Mouse (Mus musculus): ENCODE data around the gene Irf3. TPM values are rescaled to one million over a fixed set of nuclear protein-coding genes. Genes with fewer than 3 reads are reported as not detected.
A peak's percentile ranks its signal among the peaks of the same experiment; 100 is the strongest.
"Not testable (repeated sequence)": the region's sequence is repeated elsewhere in the genome, so short reads cannot be mapped to it uniquely, and the experiment has no call there.

The Irf3 gene
- polyA plus RNA-seq, 1 experiment from 2014 or later: 92.6 TPM

DNA sequence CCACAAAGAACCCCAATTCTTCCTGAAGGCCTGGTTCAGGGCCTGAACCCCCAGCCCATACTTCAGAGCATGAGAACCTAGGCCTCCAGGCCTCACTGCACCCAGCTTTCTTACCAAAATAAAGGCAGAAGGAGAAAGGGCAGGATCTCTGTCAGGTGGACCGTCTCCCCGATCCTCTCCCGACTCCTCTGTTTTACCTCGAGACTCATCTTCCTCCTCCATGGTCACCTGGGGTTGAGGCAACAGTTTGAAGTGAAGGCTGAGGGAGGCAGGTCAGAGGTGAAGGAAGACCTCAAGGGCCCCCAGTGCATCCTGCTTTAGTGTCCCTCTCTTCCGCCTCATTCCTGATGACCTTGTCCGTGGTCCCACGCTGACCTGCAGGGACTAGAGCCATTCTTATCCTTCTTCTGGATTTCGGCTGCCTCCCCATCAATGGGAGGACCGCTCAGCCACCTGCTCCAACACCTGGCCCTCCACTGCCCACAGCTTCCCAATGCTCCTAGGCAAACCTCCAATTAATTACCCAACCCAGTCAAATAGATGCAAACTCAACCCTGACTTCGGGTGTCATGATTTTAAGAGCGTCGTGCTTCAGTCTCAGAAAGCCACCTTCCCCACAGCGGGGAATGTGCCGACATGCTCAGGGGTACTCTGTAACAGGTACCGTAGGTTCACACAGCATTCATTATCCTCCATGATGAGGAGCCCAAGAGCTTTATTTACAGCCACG lies 16.1 kb downstream of the Irf3 start:
- peaks cover 50% of the 10 kb centered on the region for H3K36me3 ChIP-seq
- WGBS: 89% methylated on average over 16 of the region's 16 CpGs
- no peak overlapping the region; the same call in 1 of the 2 replicates for H3K9ac ChIP-seq
- peaks cover 20% of the 10 kb centered on the region for H3K4me1 ChIP-seq
- no peak overlapping the region for H3K4me3 ChIP-seq
- H3K27ac ChIP-seq: no peak overlapping the region
- no peaks in the 10 kb centered on the region for H3K9me3 ChIP-seq
- H3K27me3 ChIP-seq: no peaks in the 10 kb centered on the region
- ATAC-seq (ENCODE audit: borderline replicate concordance, extremely low read depth, low FRiP score, low TSS enrichment): no peak
- H3K4me2 ChIP-seq: no peak overlapping the region

DNA sequence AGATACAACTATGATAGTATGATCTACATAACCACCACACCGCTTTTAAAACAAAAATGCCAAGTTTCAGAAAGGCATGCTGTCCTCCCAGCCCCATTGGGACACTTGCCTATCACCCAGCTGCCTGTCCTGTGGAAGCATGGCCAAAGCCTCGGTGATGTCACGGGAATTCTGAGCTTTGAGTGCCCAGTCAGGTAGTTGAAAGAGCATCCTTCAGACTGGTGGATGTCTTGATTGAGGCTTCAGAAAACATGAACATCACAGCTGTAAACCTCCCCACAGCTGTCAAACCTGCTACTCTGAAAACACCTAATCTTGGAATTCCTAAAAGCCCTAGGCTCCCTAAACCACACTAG lies 16.6 kb downstream of the Irf3 start:
- Histone ChIP-seq H3K27ac (no peak overlapping the region), H3K4me1 (peaks cover 25% of the 10 kb centered on the region), H3K9ac (no peak overlapping the region; the same call in 1 of the 2 replicates), H3K27me3 (no peaks in the 10 kb centered on the region), H3K9me3 (no peaks in the 10 kb centered on the region), H3K4me3 (no peak overlapping the region), H3K4me2 (no peak overlapping the region), H3K36me3 (peaks cover 46% of the 10 kb centered on the region)
- no peak for ATAC-seq (ENCODE audit: borderline replicate concordance, extremely low read depth, low FRiP score, low TSS enrichment)
- WGBS: 89% methylated on average over 3 of the region's 3 CpGs

DNA sequence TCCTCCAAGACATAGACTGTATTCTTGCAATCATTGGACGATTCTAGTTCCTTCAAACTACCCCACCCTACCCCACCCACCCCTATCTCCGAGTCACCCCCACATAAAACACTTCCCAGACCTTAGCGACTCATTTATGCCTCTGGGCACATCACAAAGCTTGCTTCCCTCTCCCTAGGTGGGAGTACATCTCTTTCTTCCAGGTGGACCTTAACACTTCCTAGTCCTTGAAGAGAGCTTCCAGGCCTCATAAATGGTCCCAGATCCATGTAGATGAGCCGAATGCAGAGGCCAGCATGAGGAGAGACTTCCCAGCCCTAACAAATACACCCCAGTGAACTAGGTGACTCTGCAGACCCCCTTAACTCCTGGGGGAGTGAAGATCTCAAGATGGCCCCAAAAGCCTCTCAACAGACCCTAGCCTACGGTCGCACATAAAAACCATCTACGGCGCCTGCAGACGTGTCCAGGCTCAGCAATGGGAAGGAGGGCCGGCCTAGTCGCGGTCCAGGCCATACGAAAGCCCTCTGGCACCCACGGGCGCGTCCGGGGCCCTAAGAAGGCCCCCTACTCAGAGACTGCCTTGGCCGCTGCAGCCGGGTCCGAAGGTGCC lies 18.0 kb downstream of the Irf3 start:
- Histone ChIP-seq H3K4me2 (peak overlapping the region; percentile 87), H3K4me1 (peaks cover 35% of the 10 kb centered on the region), H3K27ac (peak overlapping the region; percentile 100), H3K27me3 (0 out of 2 replicates have a peak, but pooled peaks cover 2% of the 10 kb centered on the region), H3K9me3 (no peaks in the 10 kb centered on the region), H3K36me3 (peaks cover 32% of the 10 kb centered on the region), H3K9ac (peak overlapping the region; percentile 98), H3K4me3 (peak overlapping the region; percentile 98)
- WGBS: under 1% methylated on average over 20 of the region's 20 CpGs
- no peak for ATAC-seq (ENCODE audit: borderline replicate concordance, extremely low read depth, low FRiP score, low TSS enrichment)

DNA sequence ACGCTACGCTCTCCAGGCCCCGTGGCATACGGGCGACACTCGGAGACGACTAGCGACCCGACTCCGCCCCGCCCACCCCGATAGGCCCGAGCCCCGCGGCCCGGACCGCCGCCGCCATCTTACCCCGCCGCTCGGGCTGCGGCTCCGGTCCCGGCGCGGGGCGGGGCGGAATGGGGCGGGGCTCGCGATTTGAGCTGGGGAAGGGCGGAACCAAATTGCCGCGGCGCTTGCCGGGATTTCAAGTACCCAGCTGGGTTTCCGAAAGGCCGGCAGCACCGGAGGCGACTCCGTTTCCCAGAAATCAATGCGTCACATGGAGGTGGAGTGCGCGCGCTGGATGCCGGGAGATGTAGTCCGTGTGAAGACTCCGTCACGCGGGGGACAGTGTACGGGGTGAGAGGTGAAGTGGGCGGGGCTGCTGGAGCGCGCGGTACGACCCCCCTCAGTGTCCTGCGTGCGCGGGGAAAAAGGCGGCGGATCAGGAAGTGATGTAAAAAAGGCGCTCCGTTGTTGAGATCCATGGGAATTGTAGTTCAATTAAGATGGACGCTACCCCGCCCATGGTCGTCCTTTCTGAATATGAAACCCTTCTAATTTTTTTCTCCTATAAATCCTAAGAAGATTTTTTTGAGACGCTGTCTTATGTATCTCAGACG lies 18.6 kb downstream of the Irf3 start, which contains the start of gene Scaf1:
Scaf1 (minus strand) TSS at position 407 of the 656 bp plus-strand sequence.
- Histone ChIP-seq H3K4me3 (peak within 1 kb of the TSS; percentile 98), H3K4me2 (peak within 1 kb of the TSS; percentile 87), H3K4me1 (peaks cover 35% of the 10 kb centered on the region), H3K27me3 (0 out of 2 replicates have a peak, but pooled peaks cover 5% of the 10 kb centered on the region), H3K36me3 (peaks cover 27% of the 10 kb centered on the region), H3K9me3 (no peaks in the 10 kb centered on the region), H3K9ac (peak within 1 kb of the TSS; percentile 98), H3K27ac (peak within 1 kb of the TSS; percentile 100)
- WGBS: under 1% methylated on average over 69 of the region's 69 CpGs
- peak; percentile 87 for ATAC-seq (ENCODE audit: borderline replicate concordance, extremely low read depth, low FRiP score, low TSS enrichment)

DNA sequence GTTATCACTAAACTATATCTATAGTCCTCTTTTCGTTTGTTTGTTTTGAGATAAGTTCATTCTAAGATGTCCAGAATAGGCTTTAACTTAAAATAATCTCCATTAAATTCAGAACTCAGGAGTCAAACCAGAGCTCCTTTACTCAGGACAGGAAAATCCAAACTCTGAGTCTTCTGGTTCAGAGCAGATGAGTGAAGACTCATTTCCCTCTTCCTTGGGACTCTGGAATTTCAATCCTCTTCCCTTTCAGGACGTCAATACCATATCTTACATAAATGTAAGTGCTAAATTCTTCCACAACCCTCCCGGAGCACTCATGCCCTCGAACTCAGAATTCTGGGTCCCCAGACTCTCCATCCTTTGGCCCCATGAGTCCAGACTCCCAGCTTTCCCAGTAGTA lies 19.3 kb downstream of the Irf3 start:
- Histone ChIP-seq H3K4me3 (peak overlapping the region; percentile 98), H3K27ac (peak overlapping the region; percentile 100), H3K4me2 (peak overlapping the region; percentile 87), H3K36me3 (peaks cover 21% of the 10 kb centered on the region), H3K4me1 (peaks cover 35% of the 10 kb centered on the region), H3K9ac (peak overlapping the region; percentile 57), H3K9me3 (no peaks in the 10 kb centered on the region), H3K27me3 (0 out of 2 replicates have a peak, but pooled peaks cover 5% of the 10 kb centered on the region)
- under 1% methylated on average over 4 of the region's 4 CpGs for WGBS
- no peak for ATAC-seq (ENCODE audit: borderline replicate concordance, extremely low read depth, low FRiP score, low TSS enrichment)

DNA sequence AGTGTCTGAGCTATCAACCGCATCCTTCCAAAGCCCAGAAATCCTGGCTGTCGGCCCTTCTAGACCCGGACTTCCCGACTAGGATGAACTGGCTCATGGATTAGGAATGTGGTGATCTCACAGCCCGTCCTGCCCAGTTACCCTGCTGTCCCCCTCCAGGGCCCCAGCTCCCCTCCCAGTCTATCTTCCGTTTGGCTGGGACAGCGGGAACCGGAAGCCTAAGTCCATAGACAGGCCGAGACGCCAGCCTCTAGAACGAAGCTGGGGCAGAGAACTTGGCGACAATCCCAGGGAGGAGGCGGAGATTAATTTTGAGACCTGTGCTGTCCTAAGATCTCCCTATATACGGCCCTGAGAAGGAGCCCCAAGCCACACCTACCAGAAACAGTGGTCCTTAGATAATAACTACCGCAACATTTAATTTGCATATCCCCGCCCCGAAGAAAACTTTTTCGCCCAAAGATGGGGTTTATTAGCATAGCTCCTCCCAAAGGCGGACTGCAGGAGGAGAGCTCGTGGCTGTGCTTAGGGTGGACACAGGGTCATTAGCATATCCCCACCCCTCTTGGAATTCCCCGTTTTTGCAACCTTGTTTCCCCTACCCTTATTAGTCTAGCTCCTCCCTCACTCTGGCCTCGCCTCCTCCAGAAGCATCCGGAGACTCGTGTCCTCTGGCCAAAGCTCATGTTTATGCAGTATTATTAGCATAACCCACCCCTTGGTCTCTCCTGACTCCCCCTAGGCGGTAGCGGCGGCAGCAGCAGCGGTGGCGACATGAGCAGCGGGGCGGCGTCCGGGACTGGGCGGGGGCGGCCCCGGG lies 20.0 kb downstream of the Irf3 start, which contains the start of gene Rras:
Rras (plus strand) TSS at position 720 of the 820 bp plus-strand sequence.
- H3K36me3 ChIP-seq: peaks cover 14% of the 10 kb centered on the region
- H3K27ac ChIP-seq: peak within 1 kb of the TSS; percentile 100
- peak within 1 kb of the TSS; percentile 98 for H3K4me3 ChIP-seq

DNA sequence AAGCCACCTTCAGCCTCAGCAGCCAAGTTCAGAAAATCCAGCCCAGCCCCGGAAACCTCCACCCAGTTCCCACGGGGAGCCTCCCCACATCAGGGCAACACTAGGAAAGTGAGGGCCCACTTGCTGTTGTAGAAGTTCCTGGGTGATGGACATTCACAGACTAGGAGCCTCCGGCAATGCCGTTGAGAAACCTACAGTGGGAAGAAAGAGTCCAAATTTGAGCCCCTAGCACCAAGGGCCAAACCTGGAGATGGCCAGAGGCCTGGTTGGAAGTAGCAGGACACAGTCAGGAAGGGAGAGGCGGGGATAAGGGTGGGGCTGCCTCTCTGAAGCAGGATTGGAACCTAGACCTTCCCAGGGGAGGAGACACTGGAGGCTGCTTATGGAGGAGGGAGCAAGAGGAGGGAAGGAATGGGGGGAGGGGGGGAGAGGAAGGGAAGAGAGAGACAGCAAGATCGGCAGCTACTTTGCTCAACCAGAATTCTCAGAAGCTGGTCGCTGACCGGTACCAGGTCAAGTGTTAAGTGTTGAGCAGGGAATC lies 21.7 kb downstream of the Irf3 start:
- peak overlapping the region; percentile 98 for H3K4me3 ChIP-seq
- 20% methylated on average over 8 of the region's 8 CpGs for WGBS
- no peaks in the 10 kb centered on the region for H3K9me3 ChIP-seq
- peaks cover 29% of the 10 kb centered on the region for H3K4me1 ChIP-seq
- H3K9ac ChIP-seq: peak overlapping the region; percentile 8; the same call in 1 of the 2 replicates
- H3K27ac ChIP-seq: peak overlapping the region; percentile 100
- no peak for ATAC-seq (ENCODE audit: borderline replicate concordance, extremely low read depth, low FRiP score, low TSS enrichment)
- H3K4me2 ChIP-seq: peak overlapping the region; percentile 87
- 0 out of 2 replicates have a peak, but pooled peaks cover 5% of the 10 kb centered on the region for H3K27me3 ChIP-seq
- H3K36me3 ChIP-seq: no peaks in the 10 kb centered on the region

More for the DNA sequence above, 20.0 kb downstream of the Irf3 start, which contains the start of gene Rras:
- Histone ChIP-seq H3K27me3 (0 out of 2 replicates have a peak, but pooled peaks cover 5% of the 10 kb centered on the region), H3K9ac (peak within 1 kb of the TSS; percentile 68), H3K9me3 (no peaks in the 10 kb centered on the region), H3K4me2 (peak within 1 kb of the TSS; percentile 87), H3K4me1 (peaks cover 35% of the 10 kb centered on the region)
- peak; percentile 92 for ATAC-seq (ENCODE audit: borderline replicate concordance, extremely low read depth, low FRiP score, low TSS enrichment)
- under 1% methylated on average over 35 of the region's 36 CpGs for WGBS

DNA sequence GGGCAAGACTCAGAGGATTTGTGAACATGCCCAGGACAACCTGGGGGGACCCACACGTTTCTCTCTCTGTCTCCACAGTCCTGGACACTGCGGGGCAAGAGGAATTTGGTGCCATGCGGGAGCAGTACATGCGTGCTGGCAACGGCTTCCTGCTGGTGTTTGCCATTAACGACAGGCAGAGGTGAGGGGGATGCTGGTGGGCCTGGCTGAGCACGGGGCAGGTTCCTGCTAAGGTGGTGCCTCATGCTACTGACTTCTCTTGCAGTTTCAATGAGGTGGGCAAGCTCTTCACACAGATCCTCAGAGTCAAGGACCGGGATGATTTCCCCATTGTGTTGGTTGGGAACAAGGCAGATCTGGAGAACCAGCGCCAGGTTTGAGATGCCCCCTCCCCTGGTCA lies 22.8 kb downstream of the Irf3 start:
- Histone ChIP-seq H3K4me1 (peaks cover 20% of the 10 kb centered on the region), H3K27me3 (0 out of 2 replicates have a peak, but pooled peaks cover 5% of the 10 kb centered on the region), H3K9ac (no peak overlapping the region), H3K27ac (no peak overlapping the region), H3K4me2 (no peak overlapping the region), H3K4me3 (no peak overlapping the region), H3K9me3 (no peaks in the 10 kb centered on the region), H3K36me3 (no peaks in the 10 kb centered on the region)
- ATAC-seq (ENCODE audit: borderline replicate concordance, extremely low read depth, low FRiP score, low TSS enrichment): no peak
- WGBS: 60% methylated on average over 9 of the region's 9 CpGs

DNA sequence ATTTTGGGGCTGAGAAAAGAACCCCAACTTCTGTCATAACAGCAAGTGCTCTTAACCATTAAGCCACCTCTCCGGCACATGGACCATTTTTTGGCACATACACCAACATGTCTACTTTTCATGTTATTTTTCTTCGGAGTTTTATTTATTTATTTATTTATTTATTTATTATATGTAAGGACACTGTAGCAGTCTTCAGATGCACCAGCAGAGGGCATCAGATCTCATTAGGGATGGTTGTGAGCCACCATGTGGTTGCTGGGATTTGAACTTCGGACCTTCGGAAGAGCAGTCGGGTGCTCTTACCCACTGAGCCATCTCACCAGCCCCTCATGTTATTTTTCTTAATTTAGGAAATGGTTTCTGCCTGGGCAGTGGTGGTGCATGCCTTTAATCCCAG lies 26.3 kb downstream of the Irf3 start:
- not testable (repeated sequence) for H3K9me3 ChIP-seq; H3K27ac ChIP-seq; H3K4me2 ChIP-seq; H3K4me3 ChIP-seq; H3K9ac ChIP-seq; H3K27me3 ChIP-seq; ATAC-seq (ENCODE audit: borderline replicate concordance, extremely low read depth, low FRiP score, low TSS enrichment)
- WGBS: 69% methylated on average over 5 of the region's 5 CpGs
- H3K36me3 ChIP-seq: peaks cover 16% of the 10 kb centered on the region
- peaks cover 13% of the 10 kb centered on the region for H3K4me1 ChIP-seq

DNA sequence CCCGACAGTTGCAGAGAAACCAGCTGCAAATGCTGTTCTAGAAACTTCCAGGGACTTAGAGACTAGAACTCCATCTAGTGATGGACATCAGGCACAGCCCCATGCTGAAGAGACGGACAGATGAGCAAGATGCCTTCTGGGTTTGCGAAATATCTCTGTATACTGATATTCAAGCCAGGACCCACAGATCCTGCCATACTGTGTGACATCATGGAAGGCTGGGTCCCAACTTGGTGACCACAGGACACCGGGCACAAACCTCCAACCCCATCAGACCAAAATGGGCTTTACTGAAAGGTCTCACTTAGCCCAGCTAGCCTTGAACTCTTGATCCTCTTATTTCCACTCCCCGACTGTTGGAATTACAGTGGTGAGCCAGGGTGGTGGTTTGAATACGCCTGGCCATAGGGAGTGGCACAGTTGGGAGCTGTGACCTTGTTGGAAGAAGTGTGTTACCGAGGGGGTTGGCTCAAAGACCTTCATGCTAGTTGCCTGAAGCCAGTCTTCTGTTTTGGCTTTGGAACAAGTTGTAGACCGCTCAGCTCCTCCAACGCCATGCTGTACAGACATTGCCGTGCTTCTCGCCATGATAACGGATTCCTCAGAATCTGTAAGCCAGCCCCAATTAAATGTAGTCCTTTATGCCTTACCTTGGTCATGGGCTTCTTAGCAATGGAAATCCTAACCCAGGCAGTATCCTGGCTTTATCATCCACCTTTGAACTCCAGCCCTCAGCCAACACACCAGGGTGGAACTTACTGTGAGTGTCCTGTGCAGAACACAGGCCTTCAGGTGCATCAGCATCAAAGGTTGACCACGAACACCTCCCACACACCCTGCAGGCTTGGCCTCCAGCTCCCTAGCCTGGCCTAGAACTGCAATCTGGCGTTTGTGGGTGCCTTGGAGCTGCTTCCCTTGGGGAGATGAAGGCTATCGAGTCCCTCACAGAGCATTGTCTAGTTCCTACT lies 27.1 kb downstream of the Irf3 start:
- Histone ChIP-seq H3K36me3 (peaks cover 24% of the 10 kb centered on the region), H3K27me3 (0 out of 2 replicates have a peak, but pooled peaks cover 5% of the 10 kb centered on the region), H3K9ac (no peak overlapping the region), H3K4me2 (no peak overlapping the region), H3K4me1 (0 out of 2 replicates have a peak, but pooled peaks cover 5% of the 10 kb centered on the region), H3K27ac (no peak overlapping the region), H3K9me3 (no peaks in the 10 kb centered on the region), H3K4me3 (no peak overlapping the region)
- WGBS: 81% methylated on average over 15 of the region's 15 CpGs
- ATAC-seq (ENCODE audit: borderline replicate concordance, extremely low read depth, low FRiP score, low TSS enrichment): no peak

All from lung, embryonic 15.5 days (tissue).